Mouse (Mus musculus) testis, adult 2 months (tissue): ENCODE measurements at regions not wholly inside any gene's neighbourhood (a gene's known extent, or its start where the extent isn't known, plus 50 kb on each side); places are given as distances from the start of the nearest gene placed in this dataset.

Source experiments
- H3K27ac ChIP-seq: fragments of 200-500 bp; 2 replicates; pipeline ENCODE4 v1.5.1; 2012; ENCODE audit warnings: low read depth, low read length; ENCODE audit not compliant: control insufficient read depth, insufficient read depth
- H3K27me3 ChIP-seq: fragments of 200-500 bp; 2 replicates; pipeline ENCODE4 v1.6.1; 2012; ENCODE audit warnings: mild to moderate bottlenecking, low read length, moderate library complexity; ENCODE audit not compliant: control insufficient read depth, insufficient read depth
- H3K36me3 ChIP-seq: fragments of 200-500 bp; 2 replicates; pipeline ENCODE4 v1.6.1; 2012; ENCODE audit warnings: mild to moderate bottlenecking, low read length; ENCODE audit not compliant: control insufficient read depth, insufficient read depth
- H3K4me1 ChIP-seq: fragments of 200-500 bp; 2 replicates; pipeline ENCODE4 v1.6.1; 2012; ENCODE audit warnings: low read length; ENCODE audit not compliant: control insufficient read depth, insufficient read depth
- H3K4me3 ChIP-seq: fragments of 200-500 bp; 2 replicates; pipeline ENCODE4 v1.5.1; 2012; ENCODE audit warnings: low read depth, mild to moderate bottlenecking, low read length, moderate library complexity, mixed read lengths; ENCODE audit not compliant: control insufficient read depth
- CTCF ChIP-seq: fragments of 200-500 bp; IDR thresholded peaks from 2 replicates; pipeline ENCODE4 v1.5.1; 2012; ENCODE audit warnings: low read depth, mild to moderate bottlenecking, inconsistent platforms, low read length, moderate library complexity; ENCODE audit not compliant: control insufficient read depth, insufficient read depth, insufficient replicate concordance
- POLR2A ChIP-seq: fragments of 200-500 bp; IDR thresholded peaks from 2 replicates; pipeline ENCODE4 v1.6.1; 2012; ENCODE audit warnings: low read depth, mild to moderate bottlenecking, inconsistent platforms, low read length, moderate library complexity; ENCODE audit not compliant: control insufficient read depth

- Histone ChIP-seq H3K4me3 (no peak overlapping the region), H3K27me3 (no peaks in the 10 kb centered on the region), H3K36me3 (no peaks in the 10 kb centered on the region), H3K4me1 (no peaks in the 10 kb centered on the region; the same call in 1 of the 2 replicates), H3K27ac (no peak overlapping the region)
- TF ChIP-seq POLR2A: no peak
- no peak for TF ChIP-seq CTCF
These were observed 311.5 kb downstream of the Glrx3 start for GRCm38 (mm10) chr7:137748936-137749335.

GRCm38 (mm10) chr7:137750741-137751140 is 313.3 kb downstream of the Glrx3 start:
- Histone ChIP-seq H3K4me1 (no peaks in the 10 kb centered on the region; the same call in 1 of the 2 replicates), H3K4me3 (no peak overlapping the region), H3K27ac (no peak overlapping the region), H3K36me3 (no peaks in the 10 kb centered on the region), H3K27me3 (no peaks in the 10 kb centered on the region)
- no peak for TF ChIP-seq CTCF
- TF ChIP-seq POLR2A: no peak

GRCm38 (mm10) chr7:137751151-137751859 is 313.9 kb downstream of the Glrx3 start:
- Histone ChIP-seq H3K4me3 (no peak overlapping the region), H3K36me3 (no peaks in the 10 kb centered on the region), H3K27me3 (no peaks in the 10 kb centered on the region), H3K27ac (no peak overlapping the region), H3K4me1 (no peaks in the 10 kb centered on the region)
- no peak for TF ChIP-seq POLR2A
- TF ChIP-seq CTCF: no peak

GRCm38 (mm10) chr7:137765961-137766360 is 328.5 kb downstream of the Glrx3 start:
- no peaks in the 10 kb centered on the region for H3K27me3 ChIP-seq
- H3K4me1 ChIP-seq: no peaks in the 10 kb centered on the region
- no peak for TF ChIP-seq POLR2A
- no peak for TF ChIP-seq CTCF
- no peaks in the 10 kb centered on the region for H3K36me3 ChIP-seq
- H3K4me3 ChIP-seq: no peak overlapping the region
- H3K27ac ChIP-seq: no peak overlapping the region

GRCm38 (mm10) chr7:137766721-137767120 is 329.3 kb downstream of the Glrx3 start:
- Histone ChIP-seq H3K4me1 (no peaks in the 10 kb centered on the region), H3K27me3 (no peaks in the 10 kb centered on the region), H3K36me3 (no peaks in the 10 kb centered on the region), H3K27ac (no peak overlapping the region), H3K4me3 (no peak overlapping the region)
- TF ChIP-seq CTCF (no peak), POLR2A (no peak)

- Histone ChIP-seq H3K27ac (no peak overlapping the region), H3K27me3 (no peaks in the 10 kb centered on the region)
These were observed 335.9 kb downstream of the Glrx3 start for GRCm38 (mm10) chr7:137773051-137773964.

GRCm38 (mm10) chr7:137773965-137774310 is 336.5 kb downstream of the Glrx3 start:
- Histone ChIP-seq H3K27me3 (no peaks in the 10 kb centered on the region), H3K36me3 (no peaks in the 10 kb centered on the region), H3K27ac (no peak overlapping the region), H3K4me3 (no peak overlapping the region), H3K4me1 (no peaks in the 10 kb centered on the region)
- TF ChIP-seq CTCF: no peak
- no peak for TF ChIP-seq POLR2A

More at GRCm38 (mm10) chr7:137773051-137773964, 335.9 kb downstream of the Glrx3 start:
- H3K4me3 ChIP-seq: no peak overlapping the region
- no peaks in the 10 kb centered on the region for H3K36me3 ChIP-seq
- H3K4me1 ChIP-seq: no peaks in the 10 kb centered on the region
- TF ChIP-seq POLR2A (no peak), CTCF (no peak)
